Mouse (Mus musculus): Measurements from ENCODE around the gene Gprc5a.

Gene Gprc5a

DNA sequence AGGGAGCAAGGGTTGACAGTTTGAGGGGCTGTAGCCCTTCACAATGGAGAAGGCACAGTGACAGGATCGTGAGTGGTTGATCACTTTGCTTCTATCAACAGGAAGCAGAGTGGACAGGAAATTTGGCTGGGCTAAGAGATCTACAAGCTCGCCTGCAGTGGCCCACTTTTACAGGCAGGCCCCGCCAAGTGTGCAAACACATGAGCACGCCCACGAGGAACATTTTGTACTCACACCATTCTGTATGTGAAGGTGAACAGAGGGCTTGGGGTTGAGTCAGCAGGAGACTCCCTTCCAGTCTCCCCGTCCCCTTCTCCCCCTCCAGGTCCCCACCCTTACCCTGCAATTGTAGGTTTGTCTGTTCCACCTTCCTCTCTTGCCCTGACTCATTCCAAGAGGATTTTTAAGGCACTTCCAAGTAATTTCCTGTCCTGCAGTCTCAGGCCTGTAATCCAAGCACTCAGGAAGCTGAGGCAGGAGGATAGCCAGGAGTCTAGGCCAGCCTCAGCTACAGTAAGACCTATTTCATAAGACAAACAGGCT is 9.0 kb downstream of the Gprc5a start:
- DNase-seq (ENCODE audit: low spot score) = no peak

- no peak for DNase-seq (ENCODE audit: low spot score)
Measured at GRCm38 (mm10) chr6:135076202-135076601, 10.8 kb downstream of the Gprc5a start.

DNA sequence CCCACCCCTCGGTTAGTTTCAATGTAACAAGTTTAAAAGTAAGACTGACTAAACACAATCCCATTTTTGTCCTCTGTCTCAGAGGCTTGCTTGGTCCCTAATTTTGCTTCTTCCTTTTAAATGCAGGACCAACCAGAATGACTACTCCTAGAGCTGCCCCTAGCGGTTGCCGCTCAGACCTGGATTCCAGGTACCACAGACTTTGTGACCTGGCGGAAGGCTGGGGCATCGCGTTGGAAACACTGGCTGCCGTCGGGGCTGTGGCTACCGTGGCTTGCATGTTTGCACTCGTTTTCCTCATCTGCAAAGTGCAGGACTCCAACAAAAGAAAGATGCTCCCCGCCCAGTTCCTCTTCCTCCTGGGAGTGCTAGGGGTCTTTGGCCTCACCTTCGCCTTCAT is 13.0 kb downstream of the Gprc5a start:
- no peak for DNase-seq (ENCODE audit: low spot score)

DNA sequence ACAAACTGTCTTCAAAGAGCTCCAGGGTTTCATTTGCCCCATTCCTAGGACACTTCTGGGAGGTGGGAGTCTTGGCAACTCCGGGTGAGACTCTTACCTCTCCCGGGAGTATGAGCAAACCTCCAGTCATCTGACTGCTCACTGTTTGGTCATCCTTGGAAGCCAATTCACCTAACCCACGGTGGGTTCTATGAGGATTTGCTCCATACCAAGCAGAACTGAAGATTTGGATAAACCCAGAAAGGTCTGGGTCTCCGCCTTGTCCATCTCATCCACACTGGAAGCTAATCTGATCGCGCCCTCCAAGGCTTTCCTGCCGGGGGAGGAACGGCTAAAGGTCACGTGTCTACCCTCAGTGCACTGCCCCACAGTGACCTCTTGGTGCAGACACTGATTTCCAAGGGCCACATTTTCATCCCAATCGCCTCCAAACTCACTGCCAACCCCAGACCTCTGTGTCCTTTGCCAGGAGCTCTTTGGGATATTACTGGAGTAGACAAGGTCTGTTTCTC is 18.6 kb downstream of the Gprc5a start:
- DNase-seq (ENCODE audit: low spot score) = no peak

DNA sequence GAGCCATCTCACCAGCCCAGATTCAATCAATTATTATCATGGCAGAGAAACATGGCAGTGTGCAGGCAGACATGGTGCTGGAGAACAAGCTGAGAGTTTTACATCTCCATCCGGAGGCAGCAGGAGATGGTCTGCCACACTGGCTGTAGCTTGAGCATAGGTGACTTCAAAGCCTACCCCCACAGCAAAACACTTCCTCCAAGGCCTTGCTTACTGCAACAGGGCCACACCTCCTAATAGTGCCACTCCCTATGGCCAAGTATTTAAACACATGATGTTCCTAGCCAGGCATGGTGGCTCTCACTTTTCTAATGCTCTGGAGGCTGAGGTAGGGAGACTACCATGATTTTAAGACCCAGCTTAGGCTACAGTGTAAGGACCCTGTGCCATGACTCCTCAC is 20.3 kb downstream of the Gprc5a start:
- DNase-seq (ENCODE audit: low spot score) = no peak

DNA sequence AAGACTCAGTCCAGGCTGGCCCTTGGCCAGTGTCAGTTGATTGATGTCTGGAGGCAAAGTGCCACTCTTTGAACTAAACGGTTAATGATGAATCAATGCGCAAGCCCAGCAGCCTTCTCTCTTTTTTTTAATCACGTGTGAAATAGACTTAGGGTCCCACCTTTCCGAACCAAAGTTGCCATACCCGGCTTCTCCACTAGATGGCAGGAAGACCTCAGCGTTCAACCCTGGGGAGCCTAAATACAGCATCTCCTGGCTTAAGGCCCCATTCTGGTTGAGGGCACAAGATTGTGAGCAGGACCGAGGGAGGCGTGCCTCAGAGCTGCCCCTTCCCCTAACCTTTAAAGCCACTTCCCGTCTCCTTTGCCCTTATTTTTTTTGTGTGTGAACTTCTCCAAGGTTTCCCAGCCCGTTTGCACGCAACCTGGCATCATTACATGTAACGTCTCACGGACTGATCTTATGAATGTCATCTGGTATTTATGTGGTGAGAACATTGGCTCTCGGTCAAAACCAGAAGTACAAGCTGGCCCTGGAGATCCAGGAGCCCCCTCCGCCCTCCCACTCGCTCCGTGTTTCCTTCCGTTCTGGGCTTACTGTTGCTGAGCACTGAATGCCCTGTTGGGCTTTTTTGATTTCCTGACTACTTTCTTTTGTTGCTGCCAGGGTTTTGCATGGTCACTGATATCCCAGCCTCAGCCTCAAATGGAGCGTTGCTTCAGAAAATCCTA is 22.4 kb downstream of the Gprc5a start:
- DNase-seq (ENCODE audit: low spot score) = peak; percentile 13

DNA sequence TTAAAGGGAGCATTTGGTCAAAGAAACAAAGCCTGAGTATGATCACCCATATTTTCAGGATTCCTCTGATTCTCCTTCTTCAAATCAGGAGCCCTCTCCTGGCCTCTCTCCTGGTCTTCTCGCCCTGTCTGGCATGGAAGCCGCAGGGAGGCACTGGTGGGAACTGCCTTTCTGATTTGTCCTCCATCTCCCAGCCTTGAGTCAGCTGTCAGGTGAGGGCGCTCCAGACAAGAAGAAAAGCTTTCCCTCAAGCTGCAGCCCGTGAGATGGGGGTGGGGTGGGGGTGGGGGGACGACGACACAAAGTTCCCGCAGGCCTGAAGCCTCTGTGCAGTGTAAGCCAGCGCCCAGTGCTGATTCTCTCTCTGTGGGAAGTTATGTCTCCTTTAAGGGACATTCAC is 24.3 kb downstream of the Gprc5a start:
- no peak for DNase-seq (ENCODE audit: low spot score)

GRCm38 (mm10) chr6:135090661-135091060 is 25.2 kb downstream of the Gprc5a start:
- no peak for DNase-seq (ENCODE audit: low spot score)

DNA sequence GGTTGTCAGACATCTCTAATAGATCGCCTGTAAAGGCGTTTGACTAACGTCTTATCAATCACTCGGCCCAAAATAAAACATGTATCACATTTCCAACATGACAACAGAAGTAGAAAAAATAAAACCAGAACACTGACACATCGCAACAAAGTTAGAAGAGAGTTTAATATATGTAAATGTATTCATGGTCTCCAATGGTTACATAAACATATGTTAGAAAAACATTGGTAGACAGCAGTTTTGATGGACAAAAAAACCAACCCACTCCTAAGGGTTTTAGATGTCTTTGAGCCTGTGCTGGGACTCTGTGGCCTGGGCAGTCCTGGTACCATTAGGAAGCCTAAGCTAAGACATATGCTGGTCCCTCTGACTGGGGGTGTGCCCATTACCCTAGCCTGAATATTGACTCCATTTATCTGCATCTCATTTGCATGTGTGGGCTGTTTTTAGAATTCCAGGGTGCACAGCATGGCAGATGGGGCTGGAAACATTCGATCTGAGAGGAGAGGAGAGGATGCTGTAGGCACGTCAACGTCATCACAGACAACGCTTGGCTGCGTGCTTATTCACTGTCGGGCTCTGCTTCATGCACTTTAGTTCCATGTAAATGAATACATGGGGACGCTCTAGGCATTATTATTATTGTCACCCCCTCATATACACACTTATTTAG is 27.5 kb downstream of the Gprc5a start:
- no peak for DNase-seq (ENCODE audit: low spot score)

- no peak for DNase-seq (ENCODE audit: low spot score)
Measured at GRCm38 (mm10) chr6:135100787-135101472, 35.5 kb downstream of the Gprc5a start.

GRCm38 (mm10) chr6:135102736-135103303 is 37.4 kb downstream of the Gprc5a start:
- DNase-seq (ENCODE audit: low spot score) = no peak

GRCm38 (mm10) chr6:135107014-135107413 is 41.6 kb downstream of the Gprc5a start:
- no peak for DNase-seq (ENCODE audit: low spot score)

GRCm38 (mm10) chr6:135112411-135113113 is 47.1 kb downstream of the Gprc5a start:
- no peak for DNase-seq (ENCODE audit: low spot score)

GRCm38 (mm10) chr6:135113114-135113436 is 47.6 kb downstream of the Gprc5a start:
- DNase-seq (ENCODE audit: low spot score) = no peak

- DNase-seq (ENCODE audit: low spot score) = no peak
Measured at GRCm38 (mm10) chr6:135116479-135116878, 51.0 kb downstream of the Gprc5a start.

DNA sequence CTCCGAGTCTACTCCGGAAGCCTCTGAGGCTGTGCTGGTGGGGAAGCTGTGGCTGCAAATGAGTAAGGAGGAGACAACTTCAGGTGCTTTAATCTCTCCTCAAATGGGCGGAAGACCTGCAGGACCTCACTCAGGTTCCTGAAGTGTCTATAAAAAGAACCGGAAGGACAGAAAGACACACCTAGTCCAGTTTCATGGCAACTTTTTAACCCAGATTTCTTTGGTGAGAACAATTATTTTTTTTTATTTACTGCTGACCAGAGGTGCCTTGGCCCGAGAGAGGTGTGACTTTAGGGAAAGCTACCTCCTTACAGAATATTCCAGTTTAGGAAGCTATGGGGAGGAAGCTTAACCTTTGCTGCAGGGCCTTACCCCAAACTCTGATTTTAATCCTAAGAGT is 52.7 kb downstream of the Gprc5a start, which contains the start of gene Gprc5d:
Gene Gprc5d, minus strand, starts transcription at position 101 of the 400 bp plus-strand sequence.
- DNase-seq (ENCODE audit: low spot score) = no peak

DNA sequence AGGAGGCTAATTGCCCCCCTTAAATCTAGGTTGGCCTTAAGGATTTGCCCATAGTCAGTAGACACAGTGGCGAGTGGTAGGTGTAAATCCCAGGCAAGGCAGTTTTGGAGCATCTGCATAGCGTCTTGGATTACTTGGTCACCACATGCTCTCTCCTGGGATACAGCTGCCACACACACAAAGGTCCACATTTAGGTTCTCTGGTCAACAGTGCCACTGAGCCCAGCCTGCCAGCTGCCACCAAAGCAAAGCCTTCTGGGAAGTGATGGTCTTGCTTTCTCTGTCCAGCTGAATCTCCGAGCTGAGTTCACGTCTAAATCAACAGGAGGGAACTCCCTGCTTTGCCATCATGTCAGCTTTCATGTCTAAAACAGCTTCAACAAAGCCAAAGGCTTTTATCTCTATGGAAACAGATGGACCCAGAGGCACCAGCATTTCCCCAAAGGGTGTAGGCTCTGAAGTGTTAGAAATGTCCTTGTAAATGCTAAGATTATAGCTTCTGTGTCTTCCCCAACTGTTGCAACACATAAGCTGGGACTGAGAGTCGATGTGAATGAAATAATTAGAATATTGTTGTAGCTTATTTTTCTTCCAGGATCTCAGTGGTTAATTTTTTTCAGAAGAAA is 59.4 kb downstream of the Gprc5a start:
- no peak for DNase-seq (ENCODE audit: low spot score)

GRCm38 (mm10) chr6:135133086-135133485 is 67.6 kb downstream of the Gprc5a start:
- no peak for DNase-seq (ENCODE audit: low spot score)

DNA sequence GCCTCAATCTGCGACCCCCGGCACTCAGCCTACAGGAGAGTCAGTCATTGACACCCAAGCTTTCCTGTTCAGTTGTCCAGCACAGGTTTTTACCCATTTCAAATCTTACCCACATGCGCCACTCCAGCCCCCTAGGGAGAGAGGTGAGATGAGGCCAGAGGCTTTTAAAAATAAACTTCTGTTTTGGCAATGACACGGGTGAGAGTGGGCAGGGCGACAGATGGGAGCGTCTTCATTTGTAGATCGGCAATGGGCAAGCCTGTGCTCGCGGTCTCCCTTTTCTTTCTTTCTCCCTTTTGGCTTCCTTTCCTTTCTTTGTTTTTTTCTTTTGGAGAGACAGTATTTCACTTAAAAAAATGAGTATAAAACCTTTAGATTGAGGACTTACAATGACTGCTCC is 68.0 kb downstream of the Gprc5a start:
- no peak for DNase-seq (ENCODE audit: low spot score)
